Mouse (Mus musculus) splenic B cell, adult 2 months (primary cell): ENCODE measurements around the gene Tmem86a.
A peak's percentile ranks its signal among the peaks of the same experiment; 100 is the strongest.
"Not testable (repeated sequence)": the region's sequence is repeated elsewhere in the genome, so short reads cannot be mapped to it uniquely, and the experiment has no call there.

Experiments
- DNase-seq: peaks from one replicate; pipeline ENCODE4 v3.0.0-alpha.2; 2011; ENCODE audit warnings: low read depth, low spot score
- H3K27me3 ChIP-seq: 2 replicates; pipeline ENCODE4 v1.6.1; 2012; ENCODE audit warnings: mild to moderate bottlenecking, low read length, moderate library complexity, mixed read lengths; ENCODE audit not compliant: control insufficient read depth, poor library complexity, insufficient read depth, severe bottlenecking
- H3K36me3 ChIP-seq: 2 replicates; pipeline ENCODE4 v1.6.1; 2012; ENCODE audit warnings: mild to moderate bottlenecking, low read length, moderate library complexity, mixed read lengths; ENCODE audit not compliant: control insufficient read depth, poor library complexity, insufficient read depth, severe bottlenecking

Tmem86a gene

DNA sequence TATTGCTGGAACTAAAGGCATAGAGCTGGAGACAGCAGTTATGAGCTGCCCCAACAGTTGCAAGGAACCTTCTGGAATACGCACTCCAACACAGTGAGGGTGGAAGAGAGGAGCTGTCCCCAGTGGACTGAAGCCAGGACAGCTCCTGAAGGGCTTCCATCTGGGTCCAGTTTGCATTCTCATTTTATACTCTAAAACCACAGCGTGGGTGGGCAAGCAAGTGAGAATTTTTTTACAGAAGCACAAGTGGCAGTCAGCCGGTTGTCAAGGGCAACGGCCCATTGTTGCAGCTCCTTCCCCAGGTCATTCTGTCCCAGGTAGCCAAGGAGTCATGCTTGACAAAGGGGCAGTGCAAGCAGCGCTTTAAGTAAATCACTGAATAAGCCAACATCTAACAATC lies 30.8 kb upstream of the Tmem86a start:
- no peak for DNase-seq
- Histone ChIP-seq H3K36me3 (no peaks in the 10 kb centered on the region), H3K27me3 (no peaks in the 10 kb centered on the region)

DNA sequence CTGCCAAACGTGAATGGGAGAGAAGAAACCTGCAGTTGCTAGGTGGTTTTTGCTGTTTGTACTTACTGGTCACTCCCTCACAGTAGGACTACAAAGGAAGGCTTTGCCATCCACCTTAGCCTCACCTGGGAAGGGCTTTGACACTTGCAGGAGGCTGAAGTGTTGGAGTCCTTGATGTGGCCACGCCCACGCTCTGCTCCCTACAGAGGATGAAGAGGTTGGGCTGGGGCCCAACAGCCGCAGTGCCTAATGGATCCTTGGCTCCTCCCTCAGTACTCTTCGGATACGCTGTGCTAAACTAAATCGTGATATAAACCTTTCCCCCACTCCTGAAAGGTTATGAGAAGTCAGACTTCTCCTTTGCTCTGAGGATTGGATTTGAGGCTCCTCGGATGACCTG lies 29.4 kb upstream of the Tmem86a start:
- DNase-seq: no peak
- Histone ChIP-seq H3K27me3 (no peaks in the 10 kb centered on the region), H3K36me3 (no peaks in the 10 kb centered on the region)

DNA sequence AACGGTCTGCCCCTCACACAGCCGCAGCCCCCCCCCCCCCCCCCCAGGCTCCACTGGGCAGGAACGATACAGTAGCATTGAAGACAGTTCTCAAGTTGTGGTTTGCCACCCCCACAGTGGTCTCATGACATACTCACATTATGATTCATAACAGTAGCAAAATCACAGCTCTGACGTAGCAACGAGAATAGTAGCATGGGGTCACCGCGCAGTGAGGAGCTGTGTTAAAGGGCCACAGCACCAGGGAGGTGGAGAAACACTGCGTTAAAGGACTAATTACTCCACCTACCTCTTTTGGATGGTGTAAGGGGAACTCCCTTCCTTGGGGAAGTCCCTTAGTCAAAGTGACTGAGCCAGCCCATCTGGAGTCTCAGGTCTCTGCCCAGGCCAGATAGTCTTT lies 27.9 kb upstream of the Tmem86a start:
- Histone ChIP-seq H3K36me3 (no peaks in the 10 kb centered on the region), H3K27me3 (no peaks in the 10 kb centered on the region)
- peak; percentile 95 for DNase-seq

DNA sequence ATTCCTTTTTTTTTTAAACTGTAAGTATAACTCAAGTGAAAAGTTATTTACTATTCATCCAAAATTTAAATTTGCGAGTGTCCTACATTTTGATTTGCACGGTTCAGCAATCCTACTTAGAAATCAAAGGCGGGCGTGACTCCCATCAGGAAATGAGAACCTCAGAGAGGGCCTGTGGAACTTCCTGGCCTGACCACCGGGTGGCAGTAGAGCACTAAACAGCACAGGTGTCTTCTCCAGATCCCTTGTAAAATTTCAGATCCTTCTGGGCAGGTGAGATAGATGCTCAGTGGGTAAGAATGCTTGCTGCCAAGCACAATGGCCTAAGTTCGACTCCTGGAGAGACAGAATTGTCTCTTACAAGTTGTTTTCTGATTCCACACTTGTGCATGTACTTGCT lies 26.9 kb upstream of the Tmem86a start:
- no peaks in the 10 kb centered on the region for H3K36me3 ChIP-seq
- peak; percentile 91 for DNase-seq
- no peaks in the 10 kb centered on the region for H3K27me3 ChIP-seq

DNA sequence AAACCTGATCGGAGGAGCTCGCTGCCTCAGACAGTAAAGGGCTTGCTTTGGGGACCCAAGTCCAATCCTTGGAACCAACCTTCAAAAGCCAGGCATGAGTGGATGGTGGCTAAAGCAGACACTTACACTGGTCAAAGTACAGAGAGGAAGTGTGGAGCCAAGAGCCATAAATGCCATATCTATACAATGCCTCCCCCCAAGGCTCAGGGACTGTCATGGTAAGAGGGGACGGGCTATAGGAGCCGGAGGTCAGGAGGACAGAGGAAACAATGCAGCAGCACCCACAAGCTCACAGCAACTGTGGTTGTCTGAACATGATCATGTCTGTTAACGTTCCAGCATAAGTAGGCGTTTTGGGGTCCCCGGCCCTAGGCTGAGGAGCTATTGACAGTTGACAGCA lies 25.9 kb upstream of the Tmem86a start:
- no peaks in the 10 kb centered on the region for H3K27me3 ChIP-seq
- no peak for DNase-seq
- no peaks in the 10 kb centered on the region for H3K36me3 ChIP-seq

DNA sequence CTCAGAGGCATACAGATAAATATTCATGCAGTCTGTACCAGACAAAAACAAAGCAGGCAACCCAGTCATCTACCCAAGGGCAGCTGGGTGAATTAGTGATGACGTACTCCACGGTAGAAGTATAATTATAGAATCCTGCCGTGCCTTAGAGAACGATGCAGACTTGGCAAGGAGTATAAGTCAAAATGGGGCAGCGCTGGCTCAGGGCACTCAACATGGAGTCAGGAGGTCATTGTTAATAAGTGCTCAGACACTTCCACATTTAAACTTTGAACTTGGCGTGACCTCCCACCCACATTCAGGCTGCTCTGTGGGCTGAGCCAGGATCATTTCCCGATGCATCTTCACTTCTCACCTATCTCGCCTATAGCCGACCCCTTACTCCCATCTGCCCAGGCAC lies 25.0 kb upstream of the Tmem86a start:
- H3K36me3 ChIP-seq: no peaks in the 10 kb centered on the region

DNA sequence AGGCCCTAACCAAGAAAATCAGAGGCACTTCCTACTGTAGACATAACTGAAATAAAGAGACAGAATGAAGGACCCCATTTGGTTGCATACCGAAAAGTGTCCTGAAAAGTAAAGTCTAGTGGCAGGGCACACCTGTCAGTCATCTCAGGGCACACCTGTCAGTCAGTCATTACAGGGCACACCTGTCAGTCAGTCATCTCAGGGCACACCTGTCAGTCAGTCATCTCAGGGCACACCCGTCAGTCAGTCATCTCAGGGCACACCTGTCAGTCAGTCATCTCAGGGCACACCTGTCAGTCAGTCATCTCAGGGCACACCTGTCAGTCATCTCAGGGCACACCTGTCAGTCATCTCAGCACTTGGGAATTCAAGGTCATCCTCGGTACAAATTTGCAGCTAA lies 23.5 kb upstream of the Tmem86a start:
- not testable (repeated sequence) for H3K27me3 ChIP-seq, DNase-seq

More for the DNA sequence above, 25.0 kb upstream of the Tmem86a start:
- no peaks in the 10 kb centered on the region for H3K27me3 ChIP-seq
- DNase-seq: no peak

DNA sequence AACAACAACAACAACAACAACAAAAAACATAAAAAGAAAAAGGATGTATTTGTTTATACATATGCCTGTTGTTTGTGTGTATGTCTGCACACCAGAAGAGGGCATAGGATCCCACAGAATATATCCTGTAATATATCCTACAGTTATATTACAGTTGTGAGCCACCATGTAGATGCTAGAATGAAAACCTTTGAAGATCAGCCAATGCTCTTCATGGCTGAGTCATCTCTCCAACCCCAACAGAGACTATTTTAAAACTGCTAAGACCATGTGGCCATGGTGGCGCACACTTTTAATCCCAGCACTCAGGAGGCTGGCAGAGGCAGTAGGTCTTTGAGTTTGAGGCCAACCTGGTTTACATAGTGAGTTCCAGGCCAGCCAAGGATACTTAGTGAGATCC lies 22.9 kb upstream of the Tmem86a start:
- no peak for DNase-seq
- H3K36me3 ChIP-seq: no peaks in the 10 kb centered on the region
- H3K27me3 ChIP-seq: no peaks in the 10 kb centered on the region

More for the DNA sequence above, 23.5 kb upstream of the Tmem86a start:
- H3K36me3 ChIP-seq: not testable (repeated sequence)

DNA sequence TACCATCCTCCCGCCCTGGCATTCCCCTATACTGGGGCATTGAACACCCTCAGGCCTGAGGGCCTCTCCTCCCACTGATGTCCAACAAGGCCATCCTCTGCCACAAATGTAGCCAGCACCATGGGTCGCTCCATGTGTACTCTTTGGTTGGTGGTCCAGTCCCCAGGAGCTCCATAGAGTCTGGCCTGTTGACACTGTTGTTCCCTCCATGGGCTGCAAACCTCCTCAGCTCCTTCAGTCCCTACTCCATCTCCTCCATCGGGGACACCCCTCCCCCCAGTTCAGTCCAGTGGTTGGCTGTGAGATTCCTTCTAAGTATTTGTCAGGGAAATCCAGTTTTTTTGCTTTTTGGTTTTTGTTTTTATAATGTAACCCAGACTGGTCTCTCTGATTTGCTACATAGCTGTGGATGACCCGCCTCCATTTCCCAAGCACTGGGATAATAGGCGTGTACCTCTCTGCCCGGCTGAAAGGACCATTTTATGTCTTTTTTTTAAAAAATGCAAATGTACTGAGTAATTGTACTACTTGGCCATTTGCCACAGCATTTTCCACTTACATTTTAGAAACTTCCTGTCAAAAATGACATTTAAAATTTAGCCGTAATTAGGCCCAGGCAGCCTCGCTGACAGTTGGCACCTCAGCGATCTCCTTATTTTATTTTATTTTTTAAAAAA lies 19.7 kb upstream of the Tmem86a start:
- Histone ChIP-seq H3K36me3 (no peaks in the 10 kb centered on the region), H3K27me3 (no peaks in the 10 kb centered on the region)
- DNase-seq: peak; percentile 14

DNA sequence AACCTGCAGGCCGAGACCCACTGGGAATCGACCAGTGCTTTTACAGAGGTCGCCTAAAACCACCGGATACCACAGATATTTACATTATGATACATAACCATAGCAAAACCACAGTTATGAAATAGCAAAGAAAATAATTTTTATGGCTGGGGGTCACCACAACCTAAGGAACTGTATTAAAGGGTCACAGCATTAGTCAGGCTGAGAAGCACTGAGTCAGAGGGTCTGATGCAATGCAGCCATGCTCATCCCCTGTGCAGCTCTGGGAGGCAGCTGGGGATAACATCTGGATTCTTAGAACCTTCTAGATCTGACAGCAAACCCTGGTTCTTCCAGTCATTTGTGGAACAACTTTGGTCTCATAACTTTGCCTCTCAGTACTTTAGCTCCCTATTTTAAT lies 19.0 kb upstream of the Tmem86a start:
- no peaks in the 10 kb centered on the region for H3K36me3 ChIP-seq
- no peaks in the 10 kb centered on the region for H3K27me3 ChIP-seq
- DNase-seq: no peak

DNA sequence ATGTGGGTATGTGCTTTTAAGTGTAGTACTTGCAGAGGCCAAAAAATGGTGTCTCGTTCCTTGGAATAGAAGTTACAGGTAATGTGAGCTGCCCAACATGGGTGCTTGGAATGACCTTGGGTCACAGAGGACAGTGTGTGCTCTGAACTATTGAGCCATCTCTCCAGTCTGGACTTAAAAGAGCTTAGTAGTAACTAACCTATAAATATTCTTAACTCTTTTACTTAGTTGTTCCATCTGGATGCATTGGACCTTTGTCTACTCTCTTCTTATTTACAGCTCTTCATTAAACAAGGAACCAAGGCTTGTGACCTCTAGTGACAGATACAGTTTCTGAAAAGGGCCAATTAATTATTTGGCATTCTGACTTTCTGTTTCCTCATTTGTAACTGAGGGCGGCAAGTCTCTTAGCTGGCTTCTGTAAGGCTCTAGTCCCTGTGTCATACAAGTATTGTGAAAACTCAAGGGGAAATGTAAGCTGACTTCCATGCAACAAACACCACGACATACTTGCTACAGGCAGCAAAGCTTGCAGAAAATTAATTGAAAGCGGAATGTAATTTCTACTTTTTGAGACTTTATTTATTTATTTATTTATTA lies 15.5 kb upstream of the Tmem86a start:
- DNase-seq: no peak
- Histone ChIP-seq H3K36me3 (no peaks in the 10 kb centered on the region), H3K27me3 (no peaks in the 10 kb centered on the region)

DNA sequence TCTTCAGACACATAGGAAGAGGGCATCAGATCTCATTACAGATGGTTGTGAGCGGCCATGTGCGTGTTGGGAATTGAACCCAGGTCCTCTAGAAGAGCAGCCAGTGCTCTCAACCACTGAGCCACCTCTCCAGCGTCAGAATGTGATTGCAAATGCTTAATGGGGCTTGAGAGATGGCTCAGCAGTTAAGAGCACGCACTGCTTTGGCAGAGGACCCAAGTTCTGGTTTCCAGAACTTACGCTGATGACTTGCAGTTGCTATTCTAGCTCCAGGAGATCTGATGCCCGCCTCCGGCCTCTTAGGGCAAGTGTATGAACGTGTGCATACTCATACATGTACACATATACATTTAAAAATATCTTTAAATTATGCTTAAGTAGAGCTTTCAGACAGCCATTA lies 15.0 kb upstream of the Tmem86a start:
- Histone ChIP-seq H3K27me3 (no peaks in the 10 kb centered on the region), H3K36me3 (no peaks in the 10 kb centered on the region)
- DNase-seq: no peak

DNA sequence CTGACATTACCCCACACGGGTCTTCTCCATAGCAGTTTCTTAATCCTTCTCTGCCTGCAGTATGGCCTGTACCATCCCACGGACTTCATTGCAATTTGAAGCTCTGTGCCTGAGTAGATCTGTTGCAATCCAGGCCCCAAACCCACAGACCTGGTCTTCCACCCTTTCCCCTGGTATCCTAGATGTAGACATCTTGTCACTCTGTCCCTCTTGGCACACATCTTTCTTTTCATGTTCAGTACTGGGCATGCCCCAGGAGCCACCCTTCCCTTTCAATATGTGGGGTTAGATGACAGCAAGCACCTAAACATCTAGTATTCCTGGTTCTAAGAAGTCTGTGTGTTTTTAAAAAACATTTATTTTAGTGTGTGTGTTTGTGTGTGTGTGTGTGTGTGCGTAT lies 8.7 kb upstream of the Tmem86a start:
- Histone ChIP-seq H3K27me3 (no peaks in the 10 kb centered on the region), H3K36me3 (no peaks in the 10 kb centered on the region)
- no peak for DNase-seq

DNA sequence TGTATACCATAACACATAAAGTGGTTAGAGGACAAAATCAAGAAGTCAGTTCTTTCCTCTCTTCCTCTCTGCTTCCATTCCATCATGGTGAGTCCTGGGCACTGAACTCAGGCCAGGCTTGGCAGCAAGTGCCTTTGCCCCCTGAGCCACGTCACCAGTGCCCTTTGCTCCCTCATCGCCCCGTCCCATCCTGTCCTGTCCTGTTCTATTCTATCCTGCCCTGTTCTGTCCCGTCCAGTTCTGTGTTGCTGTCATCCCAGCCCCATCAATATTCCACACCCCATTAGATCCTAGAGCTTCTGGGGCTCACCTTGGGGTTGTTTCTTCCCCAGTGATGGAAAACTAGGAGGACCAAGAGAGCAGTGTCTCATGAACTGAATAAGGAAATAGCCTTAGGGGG lies 8.3 kb upstream of the Tmem86a start:
- H3K27me3 ChIP-seq: no peaks in the 10 kb centered on the region
- no peaks in the 10 kb centered on the region for H3K36me3 ChIP-seq
- no peak for DNase-seq

DNA sequence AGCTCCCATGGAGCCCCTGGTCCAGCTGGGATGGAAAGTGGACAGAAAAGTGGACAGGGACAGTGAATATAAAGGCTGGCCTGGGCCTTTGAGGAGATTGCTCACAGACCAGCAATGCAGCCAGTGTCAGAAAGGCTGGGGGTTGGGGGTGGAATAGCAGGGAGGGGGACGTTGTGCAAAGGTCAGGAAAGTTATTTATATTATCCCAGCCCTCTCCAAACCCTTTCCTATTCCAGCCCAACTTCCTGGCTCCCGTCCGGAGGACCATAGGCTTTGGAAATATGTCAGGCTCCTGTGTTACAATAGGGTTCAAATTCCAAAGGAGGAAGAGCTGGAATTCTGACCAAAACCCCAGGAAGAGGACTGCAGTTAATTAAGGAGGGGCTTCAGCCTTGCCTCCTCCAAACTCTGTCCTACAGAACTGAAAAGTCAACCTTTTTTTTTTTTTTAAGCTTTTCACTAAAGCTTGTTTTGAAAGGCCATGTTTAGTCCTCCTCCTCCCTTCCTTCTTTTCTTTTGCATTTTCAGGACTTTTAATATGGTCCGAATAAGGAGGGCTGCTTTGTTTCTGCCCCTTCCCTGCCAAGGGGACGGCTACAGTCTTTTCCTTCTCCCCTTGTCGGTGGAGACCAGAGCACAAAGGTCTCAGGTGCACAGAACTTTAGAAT lies 7.4 kb upstream of the Tmem86a start:
- Histone ChIP-seq H3K27me3 (no peaks in the 10 kb centered on the region), H3K36me3 (no peaks in the 10 kb centered on the region)
- DNase-seq: no peak
